Mouse (Mus musculus): ENCODE data around the gene Mrps11. TPM values are rescaled to one million over a fixed set of nuclear protein-coding genes. Genes with fewer than 3 reads are reported as not detected.

Gene Mrps11
- polyA plus RNA-seq, 1 experiment from 2014 or later = 77.3 TPM

DNA sequence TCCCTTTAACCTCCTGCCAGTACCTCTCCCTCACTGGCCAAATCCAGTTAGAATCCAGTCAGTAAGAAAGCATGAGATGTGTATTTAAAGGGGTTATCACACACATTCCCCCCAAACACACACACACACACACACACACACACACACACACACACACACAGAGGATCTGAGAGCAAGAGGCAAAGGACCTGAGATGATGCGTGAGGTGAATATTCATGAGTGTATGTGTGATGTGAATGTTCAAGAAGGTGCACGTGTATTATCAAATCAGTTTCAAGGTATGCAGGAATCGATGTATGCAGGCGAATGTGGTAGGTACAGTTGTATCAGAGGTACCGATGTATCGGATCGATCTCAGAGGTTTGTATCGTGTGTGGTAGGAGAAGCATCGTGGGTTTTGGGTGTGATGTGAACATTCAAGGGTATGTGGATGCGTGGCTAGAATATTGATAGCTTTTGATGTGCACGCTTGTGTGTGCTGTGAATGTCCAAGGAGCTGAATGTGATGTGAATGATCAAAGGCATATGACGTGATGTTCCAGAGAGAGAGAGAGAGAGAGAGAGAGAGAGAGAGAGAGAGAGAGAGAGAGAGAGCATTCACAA lies 14.9 kb upstream of the Mrps11 start:
- 87% methylated on average over 12 of the region's 12 CpGs for WGBS
- H3K4me2 ChIP-seq (ENCODE audit: low read length) = no peak overlapping the region
- no peaks in the 10 kb centered on the region for H3K27me3 ChIP-seq (ENCODE audit: insufficient read depth, low read length)
- DNase-seq (ENCODE audit: low spot score) = no peak
- TF ChIP-seq CTCF (IDR thresholded peaks at IDR 0.05; ENCODE audit: low read depth) = no peak
- ATAC-seq (replicated peaks; ENCODE audit: low FRiP score, low read depth) = no peak
- H3K4me3 ChIP-seq (replicated peaks; ENCODE audit: low read depth, low read length) = no peak overlapping the region
- H3K9ac ChIP-seq (ENCODE audit: low read depth, low read length) = no peak overlapping the region
- H3K36me3 ChIP-seq (ENCODE audit: insufficient read depth, low read length) = 0 out of 2 replicates have a peak, but pooled peaks cover 4% of the 10 kb centered on the region
- H3K9me3 ChIP-seq (replicated peaks; ENCODE audit: low read length) = no peaks in the 10 kb centered on the region
- no peaks in the 10 kb centered on the region for H3K4me1 ChIP-seq (replicated peaks; ENCODE audit: insufficient read depth, low read length)
- H3K27ac ChIP-seq = no peak overlapping the region

DNA sequence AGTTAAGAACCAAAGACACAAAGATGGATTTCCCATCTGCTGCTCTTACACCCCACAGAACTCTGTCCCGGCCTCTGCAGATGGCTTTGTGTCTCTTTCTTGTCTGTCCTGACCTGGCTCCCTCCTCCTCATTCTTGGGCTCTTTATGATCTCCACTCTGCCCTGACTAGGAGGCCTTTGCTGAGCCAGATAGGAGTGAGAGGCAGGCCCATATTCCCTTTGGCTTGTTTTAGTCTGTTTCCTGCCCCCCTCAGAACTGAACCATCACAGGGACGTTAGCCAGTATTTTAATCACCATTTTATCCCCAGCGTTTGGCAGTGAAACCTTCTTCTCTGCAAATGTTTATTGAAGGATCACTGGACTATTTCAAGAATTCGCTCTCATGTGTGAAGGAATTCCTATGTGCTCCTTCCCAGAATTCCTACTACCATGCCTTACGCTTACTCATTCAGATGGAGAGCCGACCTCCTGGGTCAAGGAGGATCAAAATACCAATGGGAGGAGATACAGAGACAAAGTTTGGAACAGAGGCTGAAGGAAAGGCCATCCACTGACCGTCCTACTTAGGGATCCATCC lies 13.8 kb upstream of the Mrps11 start:
- 0 out of 2 replicates have a peak, but pooled peaks cover 12% of the 10 kb centered on the region for H3K36me3 ChIP-seq (ENCODE audit: insufficient read depth, low read length)
- no peak overlapping the region for H3K4me3 ChIP-seq (replicated peaks; ENCODE audit: low read depth, low read length)
- no peaks in the 10 kb centered on the region for H3K4me1 ChIP-seq (replicated peaks; ENCODE audit: insufficient read depth, low read length)
- no peak for TF ChIP-seq CTCF (IDR thresholded peaks at IDR 0.05; ENCODE audit: low read depth)
- 37% methylated on average over 7 of the region's 7 CpGs for WGBS
- H3K4me2 ChIP-seq (ENCODE audit: low read length) = no peak overlapping the region
- no peak overlapping the region for H3K27ac ChIP-seq
- H3K9ac ChIP-seq (ENCODE audit: low read depth, low read length) = no peak overlapping the region; the same call in 1 of the 2 replicates
- H3K27me3 ChIP-seq (ENCODE audit: insufficient read depth, low read length) = no peaks in the 10 kb centered on the region
- DNase-seq (ENCODE audit: low spot score) (peak; percentile 57), ATAC-seq (replicated peaks; ENCODE audit: low FRiP score, low read depth) (no peak)
- no peaks in the 10 kb centered on the region for H3K9me3 ChIP-seq (replicated peaks; ENCODE audit: low read length)

DNA sequence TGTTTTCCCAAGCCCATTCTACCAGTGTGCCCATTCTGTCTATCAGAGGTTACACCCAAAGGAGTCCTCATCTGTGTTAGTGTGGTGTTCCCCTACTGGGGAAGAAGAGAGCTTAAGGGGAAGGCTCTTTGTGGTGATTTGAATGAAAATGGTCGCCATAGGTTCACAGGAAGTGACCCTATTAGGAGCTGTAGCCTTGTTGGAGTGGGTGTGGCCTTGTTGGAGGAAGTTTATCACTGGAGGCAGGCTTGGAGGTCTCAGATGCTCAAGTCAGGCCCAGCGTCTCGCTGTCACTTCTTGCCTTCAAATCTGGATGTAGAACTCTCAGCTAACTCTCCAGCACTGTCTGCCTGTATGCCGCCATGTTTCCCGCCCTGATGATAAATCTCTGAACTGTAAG lies 12.0 kb upstream of the Mrps11 start:
- H3K4me3 ChIP-seq (replicated peaks; ENCODE audit: low read depth, low read length) = no peak overlapping the region
- no peak for DNase-seq (ENCODE audit: low spot score)
- H3K4me1 ChIP-seq (replicated peaks; ENCODE audit: insufficient read depth, low read length) = no peaks in the 10 kb centered on the region
- no peak for TF ChIP-seq CTCF (IDR thresholded peaks at IDR 0.05; ENCODE audit: low read depth)
- H3K27me3 ChIP-seq (ENCODE audit: insufficient read depth, low read length) = no peaks in the 10 kb centered on the region
- no peak overlapping the region for H3K27ac ChIP-seq
- no peak overlapping the region for H3K9ac ChIP-seq (ENCODE audit: low read depth, low read length)
- WGBS = 89% methylated on average over 5 of the region's 5 CpGs
- ATAC-seq (replicated peaks; ENCODE audit: low FRiP score, low read depth) = no peak
- 0 out of 2 replicates have a peak, but pooled peaks cover 25% of the 10 kb centered on the region for H3K36me3 ChIP-seq (ENCODE audit: insufficient read depth, low read length)
- H3K4me2 ChIP-seq (ENCODE audit: low read length) = no peak overlapping the region
- H3K9me3 ChIP-seq (replicated peaks; ENCODE audit: low read length) = no peaks in the 10 kb centered on the region

DNA sequence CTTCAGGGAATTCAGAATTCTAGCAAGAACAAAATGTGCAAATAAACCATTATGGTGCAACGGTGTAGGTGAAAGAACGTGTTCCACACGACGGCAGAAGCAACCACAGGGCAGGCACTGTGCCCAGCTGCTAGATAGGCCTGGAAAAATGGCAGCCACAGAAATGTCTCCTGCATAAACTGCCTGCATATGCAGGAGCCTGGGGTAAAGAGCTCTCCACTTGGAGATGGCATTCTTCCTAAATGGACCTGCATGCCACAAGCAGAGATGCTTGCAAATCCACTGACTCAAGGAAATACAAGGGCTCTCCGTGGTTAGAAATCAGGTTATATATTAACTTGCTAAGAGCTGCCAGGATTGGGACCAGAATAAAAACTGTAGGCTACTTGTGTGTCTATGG lies 4.2 kb upstream of the Mrps11 start:
- Histone ChIP-seq H3K4me1 (replicated peaks; ENCODE audit: insufficient read depth, low read length) (peaks cover 7% of the 10 kb centered on the region), H3K27ac (no peak overlapping the region), H3K4me3 (replicated peaks; ENCODE audit: low read depth, low read length) (no peak overlapping the region), H3K36me3 (ENCODE audit: insufficient read depth, low read length) (peaks cover 45% of the 10 kb centered on the region), H3K4me2 (ENCODE audit: low read length) (no peak overlapping the region), H3K27me3 (ENCODE audit: insufficient read depth, low read length) (no peaks in the 10 kb centered on the region), H3K9ac (ENCODE audit: low read depth, low read length) (no peak overlapping the region), H3K9me3 (replicated peaks; ENCODE audit: low read length) (no peaks in the 10 kb centered on the region)
- ATAC-seq (replicated peaks; ENCODE audit: low FRiP score, low read depth) = no peak
- WGBS = 87% methylated on average over 5 of the region's 5 CpGs
- DNase-seq (ENCODE audit: low spot score) = no peak
- TF ChIP-seq CTCF (IDR thresholded peaks at IDR 0.05; ENCODE audit: low read depth) = no peak

DNA sequence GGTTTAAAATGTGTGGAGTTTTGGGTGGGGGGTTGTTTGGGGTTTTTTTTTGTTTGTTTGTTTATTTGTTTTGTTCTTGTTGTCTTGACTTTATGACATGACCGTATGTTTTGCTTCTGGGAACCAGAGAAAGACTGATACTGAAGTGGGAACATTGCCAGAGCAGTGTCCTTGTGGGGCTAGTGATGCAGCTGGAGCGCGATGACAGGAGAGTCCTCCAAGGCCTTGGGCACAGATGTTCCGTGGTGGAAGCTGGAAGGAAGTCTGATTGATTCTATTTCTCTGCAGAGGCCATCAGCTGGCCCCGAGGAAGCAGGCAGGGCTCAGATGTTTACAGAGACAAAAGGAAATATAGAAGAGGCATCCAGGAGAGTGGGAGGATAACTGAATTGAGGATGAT lies 3.0 kb downstream of the Mrps11 start:
- DNase-seq (ENCODE audit: low spot score) (no peak), ATAC-seq (replicated peaks; ENCODE audit: low FRiP score, low read depth) (no peak)
- H3K27ac ChIP-seq = no peak overlapping the region
- no peaks in the 10 kb centered on the region for H3K9me3 ChIP-seq (replicated peaks; ENCODE audit: low read length)
- 80% methylated on average over 5 of the region's 5 CpGs for WGBS
- peaks cover 15% of the 10 kb centered on the region for H3K36me3 ChIP-seq (ENCODE audit: insufficient read depth, low read length)
- no peak overlapping the region for H3K9ac ChIP-seq (ENCODE audit: low read depth, low read length)
- H3K4me3 ChIP-seq (replicated peaks; ENCODE audit: low read depth, low read length) = no peak overlapping the region
- peaks cover 9% of the 10 kb centered on the region for H3K4me1 ChIP-seq (replicated peaks; ENCODE audit: insufficient read depth, low read length)
- H3K4me2 ChIP-seq (ENCODE audit: low read length) = no peak overlapping the region
- no peaks in the 10 kb centered on the region for H3K27me3 ChIP-seq (ENCODE audit: insufficient read depth, low read length)
- no peak for TF ChIP-seq CTCF (IDR thresholded peaks at IDR 0.05; ENCODE audit: low read depth)

DNA sequence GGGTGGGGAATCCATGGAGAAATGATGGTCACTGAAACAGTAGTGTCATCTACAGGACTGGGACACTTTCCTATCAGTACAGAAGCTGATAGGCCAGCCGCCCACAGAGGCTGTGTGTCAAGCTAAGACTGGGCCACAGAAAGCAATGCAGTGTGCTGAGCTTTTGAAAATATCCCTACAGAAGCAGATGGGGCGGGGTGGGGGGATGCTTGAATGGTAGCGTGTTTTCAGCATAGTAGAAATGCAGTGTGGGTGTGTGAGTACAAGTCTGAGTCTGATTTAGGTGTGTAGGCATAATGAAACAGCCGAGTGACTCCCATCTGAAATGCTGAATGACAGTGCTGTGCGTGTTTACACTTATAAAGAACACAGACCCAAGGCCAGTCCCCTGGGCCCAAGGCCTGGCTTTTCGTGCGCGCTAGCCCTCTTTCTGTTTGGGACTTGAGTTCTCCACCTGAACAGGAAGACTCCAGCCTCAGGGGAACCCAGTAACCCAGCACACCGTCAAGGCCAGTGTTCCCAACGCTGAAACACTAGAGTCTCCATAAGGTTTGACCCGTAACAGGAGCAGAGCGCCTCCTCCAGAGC lies 5.0 kb downstream of the Mrps11 start:
- no peak for DNase-seq (ENCODE audit: low spot score)
- ATAC-seq (replicated peaks; ENCODE audit: low FRiP score, low read depth) = no peak
- peaks cover 4% of the 10 kb centered on the region; the same call in 1 of the 2 replicates for H3K4me1 ChIP-seq (replicated peaks; ENCODE audit: insufficient read depth, low read length)
- WGBS = 86% methylated on average over 12 of the region's 12 CpGs
- H3K4me3 ChIP-seq (replicated peaks; ENCODE audit: low read depth, low read length) = no peak overlapping the region
- no peak for TF ChIP-seq CTCF (IDR thresholded peaks at IDR 0.05; ENCODE audit: low read depth)
- peaks cover 17% of the 10 kb centered on the region for H3K36me3 ChIP-seq (ENCODE audit: insufficient read depth, low read length)
- H3K27me3 ChIP-seq (ENCODE audit: insufficient read depth, low read length) = no peaks in the 10 kb centered on the region
- no peak overlapping the region for H3K4me2 ChIP-seq (ENCODE audit: low read length)
- no peak overlapping the region for H3K9ac ChIP-seq (ENCODE audit: low read depth, low read length)
- H3K27ac ChIP-seq = no peak overlapping the region
- no peaks in the 10 kb centered on the region for H3K9me3 ChIP-seq (replicated peaks; ENCODE audit: low read length)
